Mouse (Mus musculus): ENCODE data around the gene Mrpl53.

DNA sequence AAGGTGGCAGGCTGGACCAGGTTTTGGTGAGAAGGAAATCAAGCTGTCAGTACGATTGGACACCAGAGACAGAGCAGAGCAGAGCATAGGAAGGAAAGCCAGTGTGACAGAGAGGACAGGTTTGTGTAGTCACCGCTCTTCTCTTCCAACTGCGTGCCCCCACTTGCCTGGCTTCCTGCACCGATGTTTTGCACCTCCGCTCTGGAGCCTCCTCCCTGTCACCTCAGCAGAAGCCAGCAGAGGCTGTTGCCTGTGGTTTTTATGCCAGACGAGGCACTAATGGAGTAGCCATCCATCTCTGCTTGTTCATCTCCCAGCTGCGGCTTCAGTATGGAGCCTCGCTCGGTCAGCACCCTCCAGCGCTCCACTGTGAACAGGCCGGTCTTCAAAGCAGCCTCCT, 34.0 kb downstream of the Mrpl53 start:
- TF ChIP-seq CTCF (conservative IDR thresholded peaks at IDR 0.05; ENCODE audit: low read length) (no peak), POU5F1 (IDR thresholded peaks at IDR 0.05; ENCODE audit: borderline replicate concordance, low read length) (no peak)
